Mouse (Mus musculus): ENCODE data around the gene Gpr4.

- TF ChIP-seq POLR2A (IDR thresholded peaks at IDR 0.05; ENCODE audit: low read depth, low read length): no peak
- no peak for TF ChIP-seq CTCF (IDR thresholded peaks at IDR 0.05; ENCODE audit: extremely low read depth, insufficient read depth, insufficient read length, insufficient replicate concordance)
Measured at GRCm38 (mm10) chr7:19239986-19240385, 27.6 kb downstream of the Gpr4 start.

All from spleen, adult 2 months (tissue).